Mouse (Mus musculus): Measurements from ENCODE around the gene Miip. TPM values are rescaled to one million over a fixed set of nuclear protein-coding genes. Genes with fewer than 3 reads are reported as not detected.
"Not testable (repeated sequence)": the region's sequence is repeated elsewhere in the genome, so short reads cannot be mapped to it uniquely, and the experiment has no call there.

The Miip gene
- polyA plus RNA-seq, 1 experiment from 2014 or later: 37.1 TPM

DNA sequence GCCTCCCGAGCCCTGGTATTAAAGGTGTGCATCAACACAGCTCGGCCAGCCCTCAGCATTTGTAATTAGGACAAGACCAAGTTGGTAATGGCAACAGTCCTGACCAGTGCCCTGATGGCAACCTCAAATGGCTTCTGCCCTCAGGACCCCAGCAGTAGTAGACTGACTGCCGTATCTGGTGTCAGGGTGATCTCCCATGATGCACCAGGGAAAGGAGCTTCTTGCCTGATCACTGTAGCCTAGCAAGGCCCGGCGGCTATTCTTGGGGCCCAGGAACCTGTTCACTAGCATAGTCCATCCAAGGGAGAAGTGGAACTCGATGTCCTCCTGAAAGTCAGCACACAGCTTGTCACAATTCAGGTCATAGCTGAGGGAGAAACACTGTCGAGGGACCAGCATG lies 13.2 kb upstream of the Miip start:
- H3K27ac ChIP-seq (ENCODE audit: low read depth, low read length): no peak overlapping the region
- peaks cover 92% of the 10 kb centered on the region for H3K36me3 ChIP-seq (ENCODE audit: control insufficient read depth, insufficient read depth, low read length)
- 93% methylated on average over 7 of the region's 7 CpGs for WGBS
- no peak overlapping the region for H3K4me3 ChIP-seq (ENCODE audit: low read depth, low read length)
- no peak overlapping the region for H3K9ac ChIP-seq (ENCODE audit: low read length)
- H3K4me2 ChIP-seq (ENCODE audit: low read length): no peak overlapping the region
- no peaks in the 10 kb centered on the region for H3K9me3 ChIP-seq (replicated peaks; ENCODE audit: control insufficient read depth, low read length)
- no peaks in the 10 kb centered on the region for H3K4me1 ChIP-seq (ENCODE audit: control insufficient read depth, insufficient read depth, low read length)
- DNase-seq (ENCODE audit: low spot score) (no peak), ATAC-seq (no peak)
- H3K27me3 ChIP-seq (replicated peaks; ENCODE audit: control insufficient read depth, insufficient read depth, low read length): no peaks in the 10 kb centered on the region

DNA sequence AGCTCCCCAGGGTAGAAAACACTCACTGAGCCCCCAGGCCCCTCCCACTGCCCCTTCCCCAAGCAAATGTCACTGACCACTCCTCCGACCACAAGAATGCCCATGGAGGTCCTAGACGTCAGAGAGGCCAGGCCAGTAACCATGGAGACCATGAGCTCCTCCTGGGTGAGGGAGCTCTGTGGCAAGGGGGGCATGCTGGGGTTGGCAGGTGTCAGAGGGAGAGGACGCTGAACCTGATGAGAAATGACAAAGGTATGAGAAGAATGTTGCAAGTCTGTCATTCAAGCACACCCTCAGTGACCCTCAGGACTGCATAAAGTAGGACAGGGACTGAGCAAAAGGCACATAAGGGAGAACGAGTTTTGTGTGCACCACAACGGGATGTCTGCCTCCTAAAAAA lies 11.2 kb upstream of the Miip start:
- DNase-seq (ENCODE audit: low spot score) (no peak), ATAC-seq (no peak)
- H3K27ac ChIP-seq (ENCODE audit: low read depth, low read length): no peak overlapping the region
- H3K9me3 ChIP-seq (replicated peaks; ENCODE audit: control insufficient read depth, low read length): no peaks in the 10 kb centered on the region
- no peaks in the 10 kb centered on the region for H3K27me3 ChIP-seq (replicated peaks; ENCODE audit: control insufficient read depth, insufficient read depth, low read length)
- WGBS: 58% methylated on average over 5 of the region's 5 CpGs
- H3K4me3 ChIP-seq (ENCODE audit: low read depth, low read length): no peak overlapping the region
- no peak overlapping the region for H3K9ac ChIP-seq (ENCODE audit: low read length)
- peaks cover 92% of the 10 kb centered on the region for H3K36me3 ChIP-seq (ENCODE audit: control insufficient read depth, insufficient read depth, low read length)
- H3K4me2 ChIP-seq (ENCODE audit: low read length): no peak overlapping the region
- H3K4me1 ChIP-seq (ENCODE audit: control insufficient read depth, insufficient read depth, low read length): no peaks in the 10 kb centered on the region

DNA sequence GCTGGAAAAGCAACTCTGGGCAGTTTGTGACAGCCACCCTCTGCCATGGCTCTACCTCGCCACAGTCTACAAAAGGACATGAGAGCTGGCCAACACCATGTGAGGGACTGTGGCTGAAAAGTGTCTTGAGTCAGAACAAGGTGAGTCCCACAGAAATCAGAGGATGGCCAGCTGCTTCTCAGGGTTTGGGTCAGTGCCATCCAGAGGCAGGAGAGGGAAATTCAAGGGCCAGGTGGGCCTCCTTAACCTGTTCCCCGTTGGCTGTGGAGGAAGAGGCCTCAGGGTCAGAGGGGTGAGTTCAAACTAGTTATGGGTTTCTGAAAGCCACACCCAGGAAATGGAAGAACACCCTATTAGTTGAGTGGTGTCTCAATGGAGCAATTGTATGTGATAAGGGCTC lies 10.8 kb upstream of the Miip start:
- DNase-seq (ENCODE audit: low spot score): no peak

DNA sequence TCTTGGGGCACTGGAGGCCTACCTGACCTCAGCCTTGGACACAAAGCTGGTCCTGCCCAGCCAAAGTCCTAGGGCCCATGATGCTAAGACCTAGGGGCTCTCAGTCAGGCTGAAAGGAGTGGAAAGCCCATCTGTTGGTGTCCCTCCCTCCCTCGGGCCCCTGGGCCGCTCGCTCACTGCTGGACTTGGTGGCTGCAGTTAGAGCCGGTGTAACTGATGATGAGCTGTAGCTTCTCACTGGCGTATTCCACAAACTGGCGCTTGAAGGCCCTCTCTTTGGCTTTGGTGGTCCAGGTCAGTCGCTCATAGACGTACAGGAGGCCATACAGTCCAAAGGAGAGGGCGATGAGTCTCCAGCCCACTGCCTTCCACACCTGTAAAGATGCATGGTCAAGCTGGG lies 9.9 kb upstream of the Miip start:
- DNase-seq (ENCODE audit: low spot score): no peak
- no peak for ATAC-seq
- Histone ChIP-seq H3K4me3 (ENCODE audit: low read depth, low read length) (no peak overlapping the region), H3K9ac (ENCODE audit: low read length) (no peak overlapping the region), H3K4me1 (ENCODE audit: control insufficient read depth, insufficient read depth, low read length) (no peaks in the 10 kb centered on the region), H3K27me3 (replicated peaks; ENCODE audit: control insufficient read depth, insufficient read depth, low read length) (no peaks in the 10 kb centered on the region), H3K9me3 (replicated peaks; ENCODE audit: control insufficient read depth, low read length) (no peaks in the 10 kb centered on the region), H3K36me3 (ENCODE audit: control insufficient read depth, insufficient read depth, low read length) (peaks cover 92% of the 10 kb centered on the region), H3K27ac (ENCODE audit: low read depth, low read length) (no peak overlapping the region), H3K4me2 (ENCODE audit: low read length) (no peak overlapping the region)
- 96% methylated on average over 9 of the region's 9 CpGs for WGBS

More for the DNA sequence above, 10.8 kb upstream of the Miip start:
- no peaks in the 10 kb centered on the region for H3K9me3 ChIP-seq (replicated peaks; ENCODE audit: control insufficient read depth, low read length)
- no peaks in the 10 kb centered on the region for H3K4me1 ChIP-seq (ENCODE audit: control insufficient read depth, insufficient read depth, low read length)
- no peak overlapping the region for H3K4me2 ChIP-seq (ENCODE audit: low read length)
- H3K27ac ChIP-seq (ENCODE audit: low read depth, low read length): no peak overlapping the region
- no peak overlapping the region for H3K9ac ChIP-seq (ENCODE audit: low read length)
- no peak for ATAC-seq
- H3K27me3 ChIP-seq (replicated peaks; ENCODE audit: control insufficient read depth, insufficient read depth, low read length): no peaks in the 10 kb centered on the region
- H3K36me3 ChIP-seq (ENCODE audit: control insufficient read depth, insufficient read depth, low read length): peaks cover 92% of the 10 kb centered on the region
- no peak overlapping the region for H3K4me3 ChIP-seq (ENCODE audit: low read depth, low read length)
- 75% methylated on average over 2 of the region's 2 CpGs for WGBS

DNA sequence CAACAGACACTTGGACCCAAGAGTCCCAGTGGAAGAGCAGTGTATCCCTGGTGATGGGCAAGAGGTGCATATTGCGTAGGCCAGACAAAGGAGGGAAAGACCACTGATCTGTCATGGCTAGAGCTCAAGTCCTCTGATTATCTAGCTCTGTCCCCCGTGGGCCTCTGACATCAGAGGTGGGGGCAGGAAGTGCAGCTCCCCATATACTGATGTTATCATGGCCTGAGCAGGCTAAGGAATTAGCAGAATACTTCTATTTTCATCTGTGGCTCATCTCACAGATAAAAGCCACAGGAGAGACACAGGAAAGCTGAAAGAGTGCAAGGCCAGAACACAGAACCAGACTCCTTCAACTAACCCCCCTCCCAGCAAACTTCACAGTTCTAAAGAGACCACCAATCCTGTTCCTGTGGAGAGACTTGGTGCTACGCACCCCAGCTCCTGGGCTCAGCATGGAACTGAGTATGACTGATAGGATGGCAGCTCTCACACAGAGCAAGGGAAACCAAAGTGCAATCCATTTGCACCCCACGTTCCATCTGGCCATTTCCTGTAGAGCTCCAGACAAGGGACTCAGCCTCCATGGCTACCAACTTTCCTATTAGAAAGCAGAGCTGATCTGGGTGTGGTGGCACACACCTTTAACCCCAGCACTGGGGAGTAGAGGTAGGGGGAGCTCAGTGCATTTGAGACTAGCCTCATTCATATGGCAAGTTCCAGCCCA lies 7.4 kb upstream of the Miip start:
- Histone ChIP-seq H3K4me1 (ENCODE audit: control insufficient read depth, insufficient read depth, low read length) (no peaks in the 10 kb centered on the region), H3K4me3 (ENCODE audit: low read depth, low read length) (no peak overlapping the region), H3K27me3 (replicated peaks; ENCODE audit: control insufficient read depth, insufficient read depth, low read length) (no peaks in the 10 kb centered on the region), H3K4me2 (ENCODE audit: low read length) (no peak overlapping the region), H3K36me3 (ENCODE audit: control insufficient read depth, insufficient read depth, low read length) (peaks cover 86% of the 10 kb centered on the region), H3K9me3 (replicated peaks; ENCODE audit: control insufficient read depth, low read length) (no peaks in the 10 kb centered on the region), H3K9ac (ENCODE audit: low read length) (no peak overlapping the region), H3K27ac (ENCODE audit: low read depth, low read length) (no peak overlapping the region)
- 89% methylated on average over 4 of the region's 4 CpGs for WGBS
- ATAC-seq (no peak), DNase-seq (ENCODE audit: low spot score) (no peak)

DNA sequence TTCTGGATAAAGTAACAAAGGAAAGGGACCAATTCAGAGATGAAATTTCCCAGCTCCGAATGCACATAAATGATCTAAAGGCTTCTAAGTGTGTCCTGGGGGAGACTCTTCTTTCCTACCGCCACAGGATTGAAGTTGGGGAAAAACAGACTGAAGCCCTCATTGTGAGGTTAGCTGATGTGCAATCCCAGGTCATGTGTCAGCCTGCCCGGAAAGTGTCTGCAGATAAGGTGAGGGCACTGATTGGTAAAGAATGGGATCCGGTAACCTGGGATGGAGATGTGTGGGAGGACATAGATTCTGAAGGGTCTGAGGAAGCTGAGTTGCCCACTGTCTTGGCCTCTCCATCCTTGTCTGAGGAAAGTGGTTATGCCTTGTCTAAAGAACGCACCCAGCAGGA lies 622 bp upstream of the Miip start:
- Histone ChIP-seq H3K9me3 (replicated peaks; ENCODE audit: control insufficient read depth, low read length) (no peaks in the 10 kb centered on the region), H3K27ac (ENCODE audit: low read depth, low read length) (no peak overlapping the region)
- DNase-seq (ENCODE audit: low spot score): no peak

DNA sequence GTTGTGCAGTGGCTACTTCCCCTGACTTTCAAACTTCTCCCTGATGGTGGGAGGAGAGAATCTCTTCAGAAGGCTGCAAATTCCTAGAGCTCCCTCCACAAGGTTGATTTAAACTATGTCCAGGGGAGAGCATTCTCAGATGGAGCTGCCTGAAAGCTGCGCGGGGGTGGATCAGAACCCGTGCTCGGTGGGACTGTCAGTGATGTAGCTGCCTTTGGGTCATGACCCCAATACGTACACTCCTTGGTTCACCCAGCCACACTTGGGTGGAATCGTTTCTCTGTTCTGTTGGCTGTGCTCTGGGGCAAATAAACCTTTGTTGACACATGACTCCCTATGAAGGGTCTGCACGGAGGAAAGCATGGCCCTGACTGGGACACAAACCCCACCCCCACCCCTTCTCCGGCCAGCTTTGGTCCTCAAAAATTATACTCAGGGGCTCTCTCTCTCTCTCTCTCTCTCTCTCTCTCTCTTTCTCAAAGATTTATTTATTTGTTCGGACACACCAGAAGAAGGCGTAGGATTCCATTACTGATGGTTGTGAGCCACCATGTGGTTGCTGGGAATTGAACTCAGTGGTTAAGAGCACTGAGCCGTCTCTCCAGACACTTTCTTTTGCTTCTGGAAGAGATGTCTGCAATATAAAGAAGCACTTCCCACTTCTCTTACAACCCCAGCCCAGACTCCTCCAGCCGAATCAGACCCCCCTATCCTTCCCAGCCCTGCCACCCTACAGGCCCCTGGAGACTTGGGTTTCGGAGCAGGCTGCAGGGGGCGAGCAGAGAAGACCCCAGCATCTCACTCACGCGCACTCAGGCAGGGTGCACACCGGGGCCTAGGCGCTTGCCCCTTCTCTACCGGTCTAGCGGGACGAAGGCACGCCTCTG lies 810 bp downstream of the Miip start:
- H3K27me3 ChIP-seq (replicated peaks; ENCODE audit: control insufficient read depth, insufficient read depth, low read length): no peaks in the 10 kb centered on the region
- peaks cover 20% of the 10 kb centered on the region for H3K4me1 ChIP-seq (ENCODE audit: control insufficient read depth, insufficient read depth, low read length)
- DNase-seq (ENCODE audit: low spot score): peak; percentile 33
- H3K27ac ChIP-seq (ENCODE audit: low read depth, low read length): peak overlapping the region; percentile 65; the same call in 1 of the 2 replicates
- peaks cover 33% of the 10 kb centered on the region for H3K36me3 ChIP-seq (ENCODE audit: control insufficient read depth, insufficient read depth, low read length)
- H3K4me3 ChIP-seq (ENCODE audit: low read depth, low read length): peak overlapping the region; percentile 69
- WGBS: 11% methylated on average over 22 of the region's 22 CpGs
- H3K9me3 ChIP-seq (replicated peaks; ENCODE audit: control insufficient read depth, low read length): no peaks in the 10 kb centered on the region
- H3K4me2 ChIP-seq (ENCODE audit: low read length): peak overlapping the region; percentile 54
- H3K9ac ChIP-seq (ENCODE audit: low read length): peak overlapping the region; percentile 76
- ATAC-seq: no peak

More for the DNA sequence above, 622 bp upstream of the Miip start:
- Histone ChIP-seq H3K4me1 (ENCODE audit: control insufficient read depth, insufficient read depth, low read length) (peaks cover 20% of the 10 kb centered on the region), H3K27me3 (replicated peaks; ENCODE audit: control insufficient read depth, insufficient read depth, low read length) (no peaks in the 10 kb centered on the region), H3K4me3 (ENCODE audit: low read depth, low read length) (peak overlapping the region; percentile 69), H3K9ac (ENCODE audit: low read length) (peak overlapping the region; percentile 69), H3K4me2 (ENCODE audit: low read length) (peak overlapping the region; percentile 87), H3K36me3 (ENCODE audit: control insufficient read depth, insufficient read depth, low read length) (peaks cover 36% of the 10 kb centered on the region)
- 22% methylated on average over 5 of the region's 5 CpGs for WGBS
- no peak for ATAC-seq

DNA sequence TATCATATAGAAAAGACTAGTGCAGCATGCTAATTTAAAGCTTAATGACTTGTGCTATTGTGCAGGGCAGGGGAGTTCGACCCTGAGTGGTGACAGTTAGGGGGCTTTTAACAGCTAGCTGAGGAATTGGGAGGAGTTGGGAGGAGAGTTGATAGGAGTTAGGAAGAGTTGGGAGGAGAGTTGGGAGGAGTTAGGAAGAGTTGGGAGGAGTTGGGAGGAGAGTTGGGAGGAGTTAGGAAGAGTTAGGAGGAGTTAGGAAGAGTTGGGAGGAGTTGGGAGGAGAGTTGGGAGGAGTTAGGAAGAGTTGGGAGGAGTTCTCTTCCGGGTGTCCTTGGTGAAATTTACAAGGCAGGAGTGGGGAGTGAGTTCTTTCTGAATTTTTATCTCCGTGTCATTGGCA lies 1.8 kb downstream of the Miip start:
- not testable (repeated sequence) for H3K9me3 ChIP-seq (replicated peaks; ENCODE audit: control insufficient read depth, low read length); H3K4me2 ChIP-seq (ENCODE audit: low read length); DNase-seq (ENCODE audit: low spot score); H3K4me3 ChIP-seq (ENCODE audit: low read depth, low read length); H3K9ac ChIP-seq (ENCODE audit: low read length); H3K27me3 ChIP-seq (replicated peaks; ENCODE audit: control insufficient read depth, insufficient read depth, low read length); H3K27ac ChIP-seq (ENCODE audit: low read depth, low read length); ATAC-seq
- 47% methylated on average over 3 of the region's 3 CpGs for WGBS
- Histone ChIP-seq H3K36me3 (ENCODE audit: control insufficient read depth, insufficient read depth, low read length) (peaks cover 36% of the 10 kb centered on the region), H3K4me1 (ENCODE audit: control insufficient read depth, insufficient read depth, low read length) (peaks cover 20% of the 10 kb centered on the region)

DNA sequence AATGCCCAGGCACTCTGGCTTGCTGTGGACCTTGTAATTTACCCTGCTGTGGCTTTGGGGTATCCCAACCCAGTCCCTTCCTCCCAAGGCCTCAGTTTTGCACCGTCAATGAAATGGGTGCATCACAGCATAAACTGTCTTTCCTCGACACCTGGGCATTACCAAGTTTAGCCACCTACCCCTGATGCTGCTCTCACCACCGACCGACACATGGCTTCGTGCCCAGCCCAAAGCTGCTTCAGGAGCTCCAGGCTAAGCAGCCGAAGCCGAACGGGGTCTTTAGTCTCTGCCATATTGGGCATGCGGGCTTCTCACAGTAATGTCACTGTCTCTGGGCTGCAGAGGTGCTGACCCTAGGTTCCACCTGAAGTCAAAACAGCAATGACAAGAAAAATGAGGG lies 2.6 kb downstream of the Miip start:
- ATAC-seq (no peak), DNase-seq (ENCODE audit: low spot score) (no peak)
- H3K9ac ChIP-seq (ENCODE audit: low read length): no peak overlapping the region
- no peak overlapping the region for H3K4me3 ChIP-seq (ENCODE audit: low read depth, low read length)
- no peak overlapping the region for H3K4me2 ChIP-seq (ENCODE audit: low read length)
- H3K27me3 ChIP-seq (replicated peaks; ENCODE audit: control insufficient read depth, insufficient read depth, low read length): no peaks in the 10 kb centered on the region
- no peak overlapping the region for H3K27ac ChIP-seq (ENCODE audit: low read depth, low read length)
- no peaks in the 10 kb centered on the region for H3K9me3 ChIP-seq (replicated peaks; ENCODE audit: control insufficient read depth, low read length)
- peaks cover 40% of the 10 kb centered on the region for H3K36me3 ChIP-seq (ENCODE audit: control insufficient read depth, insufficient read depth, low read length)
- WGBS: 93% methylated on average over 9 of the region's 9 CpGs
- peaks cover 20% of the 10 kb centered on the region for H3K4me1 ChIP-seq (ENCODE audit: control insufficient read depth, insufficient read depth, low read length)

All from forebrain, embryonic 14.5 days (tissue).